Mouse (Mus musculus) cerebellum, adult 2 months (tissue): Measurements from ENCODE around the gene Ghdc.

Source experiments
- CTCF ChIP-seq: fragments of 200-500 bp; IDR thresholded peaks from 2 replicates; pipeline ENCODE4 v1.5.1; 2011; ENCODE audit warnings: low read depth, mild to moderate bottlenecking, control low read depth, low read length, moderate library complexity, borderline replicate concordance; ENCODE audit not compliant: insufficient read depth
- POLR2A ChIP-seq: fragments of 200-500 bp; IDR thresholded peaks from 2 replicates; pipeline ENCODE4 v1.6.1; 2011; ENCODE audit warnings: low read length, control low read depth, borderline replicate concordance; ENCODE audit not compliant: insufficient read depth

- TF ChIP-seq POLR2A (no peak), CTCF (no peak)
Observed at GRCm38 (mm10) chr11:100819048-100819447, 48.3 kb upstream of the Ghdc start.
